Mouse (Mus musculus) hindbrain, embryonic 10.5 days (tissue): Measurements from ENCODE around the gene Zfp575. TPM values are rescaled to one million over a fixed set of nuclear protein-coding genes. Genes with fewer than 3 reads are reported as not detected.

Source experiments
- DNase-seq: peaks from one replicate; pipeline ENCODE4 v3.0.0-alpha.2; 2017; ENCODE audit warnings: low spot score
- H3K27ac ChIP-seq: fragments of 300-500 bp; sonication (generic); 2 replicates; pipeline ENCODE4 v1.5.1; 2016; ENCODE audit warnings: mild to moderate bottlenecking, moderate library complexity
- H3K27me3 ChIP-seq: fragments of 300-500 bp; sonication (generic); 2 replicates; pipeline ENCODE4 v1.6.1; 2016; ENCODE audit warnings: mild to moderate bottlenecking; ENCODE audit not compliant: poor library complexity, insufficient read depth, severe bottlenecking
- H3K36me3 ChIP-seq: fragments of 300-500 bp; sonication (generic); 2 replicates; pipeline ENCODE4 v1.6.1; 2016; ENCODE audit warnings: mild to moderate bottlenecking, moderate library complexity
- H3K4me1 ChIP-seq: fragments of 300-500 bp; sonication (generic); replicated peaks from 2 replicates; pipeline ENCODE4 v1.6.1; 2016; ENCODE audit warnings: mild to moderate bottlenecking
- H3K4me3 ChIP-seq: fragments of 300-500 bp; sonication (generic); 2 replicates; pipeline ENCODE4 v1.5.1; 2016; ENCODE audit warnings: mild to moderate bottlenecking, moderate library complexity
- H3K9me3 ChIP-seq: fragments of 300-500 bp; sonication (generic); 2 replicates; pipeline ENCODE4 v1.6.1; 2016; ENCODE audit warnings: mild to moderate bottlenecking, moderate library complexity
- WGBS: fragments of 180-500 bp; shearing (Covaris S2); methylation state at CpG from one replicate; pipeline ENCODE4 v1.1.7; 2016; 5-methylcytosine and 5-hydroxymethylcytosine counted together
- polyA plus RNA-seq: library from polyadenylated mRNA; unstranded; fragments of >200 nt; fragmentation: Nextera tagmentation; extraction: Ambion mirVana; gene quantifications from 2 replicates; pipeline ENCODE4 v1.2.1, GENCODE M21; 2016

Gene Zfp575
- polyA plus RNA-seq, 1 experiment from 2014 or later = 3.2 TPM

DNA sequence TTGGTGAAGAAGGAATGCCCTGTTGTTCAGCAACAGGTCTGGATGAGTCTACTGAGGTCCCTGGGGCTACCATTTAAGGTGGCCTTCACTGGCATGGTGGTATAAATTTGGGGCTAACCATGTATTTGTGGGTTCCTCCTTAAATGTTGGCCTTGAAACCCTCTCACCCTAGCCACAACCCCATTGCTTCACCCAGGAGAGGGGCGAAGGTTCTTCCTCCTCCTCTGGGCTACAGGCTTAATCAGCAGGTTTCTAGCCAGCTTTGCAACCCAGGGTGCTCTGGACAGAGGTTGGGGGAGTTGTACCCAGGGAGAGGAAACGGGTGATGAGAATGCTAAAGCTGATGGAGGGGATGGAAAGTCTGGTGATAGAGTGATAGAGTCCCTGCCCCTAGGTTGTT is 8.0 kb upstream of the Zfp575 start:
- 83% methylated on average over 2 of the region's 2 CpGs for WGBS
- H3K9me3 ChIP-seq = no peaks in the 10 kb centered on the region
- DNase-seq = no peak
- no peaks in the 10 kb centered on the region for H3K36me3 ChIP-seq
- H3K27me3 ChIP-seq = peaks cover 20% of the 10 kb centered on the region
- H3K4me3 ChIP-seq = no peak overlapping the region
- no peak overlapping the region for H3K27ac ChIP-seq
- H3K4me1 ChIP-seq = peaks cover 22% of the 10 kb centered on the region

DNA sequence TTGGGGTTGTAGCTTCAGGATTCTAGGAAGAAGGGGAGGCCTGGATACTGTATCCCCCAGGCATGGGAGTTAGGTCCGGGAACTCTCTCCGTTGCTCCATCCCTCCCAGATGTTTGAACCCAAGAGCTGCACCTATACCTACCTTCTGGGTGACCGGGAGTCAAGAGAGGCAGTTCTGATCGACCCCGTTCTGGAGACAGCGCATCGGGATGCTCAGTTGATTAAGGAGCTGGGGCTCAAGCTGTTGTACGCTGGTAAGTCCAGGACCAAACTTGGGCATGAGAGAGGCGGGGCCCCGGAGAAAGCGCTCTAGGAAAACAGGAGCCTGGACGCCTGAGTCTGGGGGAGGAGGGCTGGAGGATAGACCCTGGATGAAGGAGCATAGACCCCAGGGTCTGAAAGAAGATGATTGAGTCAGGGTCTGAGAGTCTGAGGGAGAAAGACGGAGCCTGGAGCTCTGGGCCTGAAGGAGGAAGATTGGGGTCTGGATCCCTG is 6.9 kb upstream of the Zfp575 start:
- DNase-seq = peak; percentile 40
- Histone ChIP-seq H3K27me3 (peaks cover 20% of the 10 kb centered on the region), H3K4me1 (peaks cover 22% of the 10 kb centered on the region), H3K4me3 (peak overlapping the region; percentile 77), H3K9me3 (no peaks in the 10 kb centered on the region), H3K27ac (peak overlapping the region; percentile 81; the same call in 1 of the 2 replicates), H3K36me3 (no peaks in the 10 kb centered on the region)
- WGBS = 1% methylated on average over 13 of the region's 13 CpGs

DNA sequence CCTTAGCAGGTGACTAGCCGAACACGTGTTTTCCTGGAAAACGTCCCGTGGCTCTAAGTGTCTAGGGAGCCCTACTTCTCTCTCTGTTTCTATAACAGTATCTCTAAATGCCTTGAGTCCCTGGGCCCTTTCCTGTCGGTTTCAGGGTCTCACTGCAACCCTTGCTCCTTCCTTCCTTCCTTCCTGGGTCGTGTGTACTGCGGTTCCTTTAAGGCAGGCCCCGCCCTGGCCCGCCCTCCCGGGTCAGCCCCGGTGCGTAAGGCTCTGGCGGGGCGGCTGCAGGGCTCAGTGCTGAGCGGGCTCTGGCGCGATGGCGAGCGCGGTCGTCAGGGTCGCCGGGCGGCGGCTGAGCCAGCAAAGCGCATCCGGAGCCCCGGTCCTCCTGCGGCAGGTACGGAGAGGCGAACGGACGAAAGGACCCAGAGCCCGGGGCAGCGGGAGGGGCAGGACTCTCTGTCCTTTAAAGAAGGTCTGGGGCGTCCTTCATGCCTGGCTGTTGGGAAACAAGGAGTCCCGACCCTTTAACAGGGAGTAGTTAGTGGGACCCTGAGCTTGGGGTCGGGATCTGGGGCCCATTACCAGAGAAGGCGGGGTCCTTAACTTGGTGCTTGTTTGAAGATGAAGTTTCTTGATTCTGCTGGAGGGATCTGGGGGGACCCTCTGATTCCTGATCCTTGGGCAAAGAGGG is 6.3 kb upstream of the Zfp575 start:
- H3K4me1 ChIP-seq = peaks cover 22% of the 10 kb centered on the region
- peaks cover 20% of the 10 kb centered on the region for H3K27me3 ChIP-seq
- no peaks in the 10 kb centered on the region for H3K9me3 ChIP-seq
- peak overlapping the region; percentile 77 for H3K4me3 ChIP-seq
- H3K27ac ChIP-seq = peak overlapping the region; percentile 81
- peak; percentile 75 for DNase-seq
- 2% methylated on average over 39 of the region's 39 CpGs for WGBS
- H3K36me3 ChIP-seq = no peaks in the 10 kb centered on the region

GRCm38 (mm10) chr7:24592781-24593180 is 5.3 kb upstream of the Zfp575 start:
- Histone ChIP-seq H3K27me3 (peaks cover 25% of the 10 kb centered on the region), H3K9me3 (no peaks in the 10 kb centered on the region), H3K4me1 (peaks cover 23% of the 10 kb centered on the region), H3K27ac (no peak overlapping the region), H3K36me3 (no peaks in the 10 kb centered on the region), H3K4me3 (no peak overlapping the region)
- DNase-seq = no peak
- 85% methylated on average over 6 of the region's 6 CpGs for WGBS

DNA sequence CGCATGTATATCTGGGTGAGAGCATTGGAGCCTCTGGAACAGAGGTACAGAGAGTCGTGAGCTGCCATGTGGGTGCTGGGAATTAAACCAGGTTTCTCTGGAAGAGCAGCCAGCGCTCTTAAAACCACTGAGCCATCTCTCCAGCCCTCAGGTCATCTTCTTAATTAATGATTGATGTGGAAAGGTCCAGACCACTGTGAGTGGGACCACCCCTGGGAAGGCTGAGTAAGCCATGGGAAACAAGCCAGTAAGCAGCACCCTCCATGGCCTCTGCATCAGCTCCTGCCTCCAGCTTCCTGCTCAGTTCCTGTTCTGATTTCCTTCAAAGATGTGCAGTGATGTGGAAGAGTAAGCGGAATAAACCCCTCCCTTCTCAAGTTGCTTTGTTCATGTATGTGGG is 4.7 kb upstream of the Zfp575 start:
- WGBS = 66% methylated on average over 4 of the region's 4 CpGs
- Histone ChIP-seq H3K27ac (no peak overlapping the region), H3K4me1 (peaks cover 30% of the 10 kb centered on the region), H3K9me3 (no peaks in the 10 kb centered on the region), H3K4me3 (no peak overlapping the region), H3K36me3 (no peaks in the 10 kb centered on the region), H3K27me3 (peaks cover 32% of the 10 kb centered on the region)
- no peak for DNase-seq

GRCm38 (mm10) chr7:24591735-24592134 is 4.3 kb upstream of the Zfp575 start:
- Histone ChIP-seq H3K36me3 (no peaks in the 10 kb centered on the region), H3K27ac (no peak overlapping the region), H3K4me1 (peaks cover 34% of the 10 kb centered on the region), H3K9me3 (no peaks in the 10 kb centered on the region), H3K4me3 (no peak overlapping the region), H3K27me3 (peaks cover 36% of the 10 kb centered on the region)
- no peak for DNase-seq
- 79% methylated on average over 5 of the region's 5 CpGs for WGBS

GRCm38 (mm10) chr7:24588336-24588735 is 895 bp upstream of the Zfp575 start:
- no peak for DNase-seq
- H3K27me3 ChIP-seq = peaks cover 44% of the 10 kb centered on the region
- peaks cover 14% of the 10 kb centered on the region; the same call in 1 of the 2 replicates for H3K9me3 ChIP-seq
- H3K4me3 ChIP-seq = no peak overlapping the region
- no peak overlapping the region for H3K27ac ChIP-seq
- H3K36me3 ChIP-seq = no peaks in the 10 kb centered on the region
- 92% methylated on average over 13 of the region's 13 CpGs for WGBS
- H3K4me1 ChIP-seq = peaks cover 20% of the 10 kb centered on the region

DNA sequence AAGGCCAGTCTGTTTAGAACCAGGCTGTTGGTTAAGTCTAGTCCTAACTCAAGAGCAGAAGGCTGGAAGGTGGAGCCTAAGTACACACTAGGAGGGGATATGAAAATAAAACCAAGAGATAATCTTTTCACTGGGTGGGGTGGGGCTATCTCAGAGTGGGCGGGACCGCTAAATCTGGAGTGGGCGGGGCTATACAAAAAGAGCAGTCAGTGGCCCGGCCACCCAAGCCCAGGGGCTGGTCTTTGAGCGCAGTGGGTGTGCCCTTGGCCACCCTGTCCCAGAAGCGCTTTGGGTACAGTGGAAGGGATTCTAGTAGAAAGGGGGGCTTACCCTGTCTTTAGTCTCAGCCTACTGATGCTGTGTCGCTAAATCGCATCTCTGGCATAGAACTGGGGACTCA is 613 bp downstream of the Zfp575 start:
- 0 out of 2 replicates have a peak overlapping the region, but pooled peaks have one; percentile 82 for H3K27ac ChIP-seq

GRCm38 (mm10) chr7:24585995-24586394 is 1.4 kb downstream of the Zfp575 start:
- H3K27me3 ChIP-seq = peaks cover 44% of the 10 kb centered on the region
- H3K27ac ChIP-seq = no peak overlapping the region
- 0 out of 2 replicates have a peak overlapping the region, but pooled peaks have one; percentile 23 for H3K4me3 ChIP-seq
- no peaks in the 10 kb centered on the region for H3K36me3 ChIP-seq
- 32% methylated on average over 16 of the region's 16 CpGs for WGBS
- H3K9me3 ChIP-seq = peaks cover 14% of the 10 kb centered on the region; the same call in 1 of the 2 replicates
- peaks cover 18% of the 10 kb centered on the region for H3K4me1 ChIP-seq
- DNase-seq = no peak

More for the DNA sequence above, 613 bp downstream of the Zfp575 start:
- DNase-seq = peak; percentile 27
- Histone ChIP-seq H3K27me3 (peaks cover 44% of the 10 kb centered on the region), H3K4me1 (peaks cover 18% of the 10 kb centered on the region), H3K36me3 (no peaks in the 10 kb centered on the region), H3K4me3 (peak overlapping the region; percentile 56), H3K9me3 (peaks cover 14% of the 10 kb centered on the region; the same call in 1 of the 2 replicates)
- WGBS = 7% methylated on average over 8 of the region's 8 CpGs

DNA sequence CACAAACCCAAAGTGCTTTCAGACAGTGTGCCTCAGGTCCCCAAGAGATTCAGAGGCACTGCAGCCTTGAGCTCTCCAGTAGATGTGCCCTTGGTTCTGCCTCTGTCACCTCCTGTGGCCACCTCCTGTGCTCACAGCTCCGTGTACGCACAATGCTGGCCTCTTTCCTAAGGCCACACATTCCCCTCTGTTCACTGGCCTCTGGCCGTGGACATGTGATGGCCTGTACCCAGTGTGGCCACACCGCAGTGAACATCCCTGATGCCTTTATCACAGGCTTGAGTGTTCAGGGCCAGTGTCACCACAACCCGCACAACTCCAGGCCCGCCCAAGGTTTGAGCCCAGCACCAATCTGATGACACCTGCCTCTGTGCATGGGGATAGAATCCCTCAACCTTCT is 2.6 kb downstream of the Zfp575 start:
- Histone ChIP-seq H3K4me1 (peaks cover 18% of the 10 kb centered on the region), H3K36me3 (no peaks in the 10 kb centered on the region), H3K4me3 (no peak overlapping the region), H3K27ac (no peak overlapping the region), H3K9me3 (peaks cover 14% of the 10 kb centered on the region; the same call in 1 of the 2 replicates), H3K27me3 (peaks cover 44% of the 10 kb centered on the region)
- no peak for DNase-seq
- 85% methylated on average over 6 of the region's 6 CpGs for WGBS

GRCm38 (mm10) chr7:24577811-24578210 is 9.6 kb downstream of the Zfp575 start:
- no peak overlapping the region for H3K4me3 ChIP-seq
- no peaks in the 10 kb centered on the region for H3K27me3 ChIP-seq
- H3K9me3 ChIP-seq = 0 out of 2 replicates have a peak, but pooled peaks cover 3% of the 10 kb centered on the region
- 94% methylated on average over 10 of the region's 10 CpGs for WGBS
- peaks cover 10% of the 10 kb centered on the region; the same call in 1 of the 2 replicates for H3K4me1 ChIP-seq
- no peak for DNase-seq
- H3K27ac ChIP-seq = no peak overlapping the region
- peaks cover 21% of the 10 kb centered on the region for H3K36me3 ChIP-seq

- H3K27ac ChIP-seq = no peak overlapping the region
- no peak overlapping the region for H3K4me3 ChIP-seq
- WGBS = 63% methylated on average over 12 of the region's 12 CpGs
- peaks cover 13% of the 10 kb centered on the region; the same call in 1 of the 2 replicates for H3K4me1 ChIP-seq
- H3K36me3 ChIP-seq = peaks cover 55% of the 10 kb centered on the region
- no peak for DNase-seq
- 0 out of 2 replicates have a peak, but pooled peaks cover 3% of the 10 kb centered on the region for H3K9me3 ChIP-seq
- no peaks in the 10 kb centered on the region for H3K27me3 ChIP-seq
Observed at GRCm38 (mm10) chr7:24574224-24574796, 13.1 kb downstream of the Zfp575 start.

DNA sequence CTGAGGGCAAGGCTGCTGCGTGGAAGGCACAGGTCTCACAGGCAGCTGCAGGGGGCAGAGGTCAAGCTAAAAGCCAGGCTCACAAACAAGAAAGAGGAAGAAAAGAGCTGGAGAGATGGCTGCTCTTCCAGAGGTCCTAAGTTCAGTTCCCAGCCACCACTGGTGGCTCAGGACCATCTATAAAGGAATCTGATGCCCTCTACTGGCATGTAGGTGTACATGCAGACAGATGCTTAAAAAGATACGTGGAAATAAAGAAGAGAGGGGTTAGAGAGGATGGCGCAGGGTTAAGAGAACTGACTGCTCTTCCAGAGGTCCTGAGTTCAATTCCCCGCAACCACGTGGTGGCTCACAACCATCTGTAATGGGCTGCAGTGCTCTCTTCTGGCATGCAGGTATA is 15.0 kb downstream of the Zfp575 start:
- Histone ChIP-seq H3K4me1 (peaks cover 13% of the 10 kb centered on the region; the same call in 1 of the 2 replicates), H3K4me3 (no peak overlapping the region), H3K9me3 (no peaks in the 10 kb centered on the region), H3K27me3 (no peaks in the 10 kb centered on the region), H3K36me3 (peaks cover 74% of the 10 kb centered on the region), H3K27ac (no peak overlapping the region)
- no peak for DNase-seq
- 58% methylated on average over 5 of the region's 5 CpGs for WGBS
